Mouse (Mus musculus) heart, adult 18-20 months (tissue): ENCODE results near the gene Mxd1. TPM values are rescaled to one million over a fixed set of nuclear protein-coding genes. Genes with fewer than 3 reads are reported as not detected.

Source experiments
- DNase-seq, 2 experiments: peaks; one replicate each; pipeline ENCODE4 v3.0.0; 2021 to 2022; ENCODE audit warnings: mixed read lengths in 1 of 2
- long read RNA-seq, 2 experiments: library from polyadenylated mRNA; stranded (forward); transcript quantifications; one replicate each; pipeline ENCODE4 v2.0.0; 2021
- total RNA-seq, 2 experiments: library from RNA; stranded (reverse); gene quantifications; 2 replicates each; pipeline ENCODE4 v1.2.3; 2021

Gene Mxd1
- total RNA-seq = 1 to 10 TPM; 6.2 to 6.5 TPM
- long read RNA-seq, experiment 1, full-length matches to known transcripts = 3 of 5 reads
- long read RNA-seq, experiment 1, partial matches to known transcripts = 0 of 5 reads
- long read RNA-seq, experiment 1, other reads (novel, unspliced or antisense) = 2 of 5 reads
- long read RNA-seq, experiment 2, full-length matches to known transcripts = 1 of 3 reads
- long read RNA-seq, experiment 2, partial matches to known transcripts = 0 of 3 reads
- long read RNA-seq, experiment 2, other reads (novel, unspliced or antisense) = 2 of 3 reads

GRCm38 (mm10) chr6:86668580-86669239, at the start of gene Mxd1:
Gene Mxd1, minus strand, starts transcription at chr6:86669161.
- no peak for DNase-seq

DNA sequence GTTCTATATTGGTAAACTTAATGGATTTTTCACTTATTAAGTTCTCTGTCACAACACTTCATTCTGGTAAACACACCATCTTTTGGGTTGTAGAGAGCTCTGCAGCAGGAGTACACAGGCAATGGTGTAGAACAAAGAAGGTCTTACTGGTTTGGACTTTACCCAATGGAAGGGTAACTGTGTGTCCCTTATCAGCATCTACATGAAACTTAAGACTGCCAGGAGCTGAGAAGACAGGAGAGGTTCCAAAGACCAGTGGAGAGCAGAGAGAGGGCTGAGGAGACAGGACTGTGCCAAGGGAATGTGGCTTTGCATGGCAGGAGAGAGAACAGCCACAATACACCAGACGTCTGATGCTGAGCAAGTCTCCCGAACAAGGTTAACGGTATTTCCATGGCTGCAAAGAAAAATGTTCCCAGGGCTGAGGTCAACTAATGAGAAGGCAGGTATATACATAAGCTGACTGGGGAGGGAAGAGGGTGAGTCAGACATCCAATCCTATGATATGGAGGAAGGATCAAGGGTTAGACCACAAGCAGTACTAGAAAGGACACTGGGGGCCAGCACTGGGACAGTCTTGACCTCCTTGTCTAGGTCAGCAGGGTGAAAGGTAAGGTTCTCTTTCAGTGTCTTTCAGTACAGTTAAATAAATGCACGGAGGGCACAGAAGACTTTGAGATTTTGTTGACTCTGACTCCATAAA, 39.3 kb upstream of the Mxd1 start:
- DNase-seq = no peak

DNA sequence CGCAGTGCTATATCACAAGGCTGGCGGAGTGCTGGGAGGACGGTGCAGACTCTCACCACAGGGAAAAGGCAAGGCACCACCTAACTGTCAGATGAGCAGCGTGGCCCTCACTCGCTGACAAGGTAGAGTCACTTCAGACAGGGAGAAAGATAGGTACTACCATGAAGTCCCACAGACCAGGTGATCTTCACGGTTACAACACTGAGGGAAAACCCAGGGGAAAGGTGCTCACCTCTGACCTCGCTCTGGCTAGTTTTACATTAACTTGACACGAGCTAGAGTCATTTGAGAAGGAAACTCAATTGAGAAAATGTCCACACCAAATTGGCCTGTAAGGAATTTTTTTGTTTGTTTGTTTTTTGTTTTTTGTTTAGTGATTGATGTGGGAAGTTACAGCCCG, 33.6 kb upstream of the Mxd1 start:
- no peak for DNase-seq

- DNase-seq = no peak
Observed at GRCm38 (mm10) chr6:86697903-86698302, 28.9 kb upstream of the Mxd1 start.

DNA sequence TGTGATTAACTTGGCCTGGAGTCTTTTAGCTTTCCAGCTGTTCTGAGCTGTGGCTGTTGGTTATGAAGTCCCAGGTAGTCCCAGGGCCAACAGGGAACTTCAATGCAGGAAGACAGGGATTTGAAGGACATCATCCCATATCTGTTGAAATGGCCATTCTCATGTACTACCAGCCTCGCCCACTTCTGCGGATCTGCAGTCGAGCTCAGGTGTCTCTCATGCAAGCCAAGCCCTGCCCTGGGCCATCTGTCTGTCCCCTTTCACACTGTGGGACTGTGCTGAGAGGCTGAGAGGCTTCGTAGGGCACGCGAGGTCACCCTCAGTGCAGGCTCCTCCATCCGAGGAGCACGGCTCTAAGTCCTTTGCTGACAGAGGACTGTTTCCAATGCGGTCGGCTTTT, 27.3 kb upstream of the Mxd1 start:
- DNase-seq = no peak

DNA sequence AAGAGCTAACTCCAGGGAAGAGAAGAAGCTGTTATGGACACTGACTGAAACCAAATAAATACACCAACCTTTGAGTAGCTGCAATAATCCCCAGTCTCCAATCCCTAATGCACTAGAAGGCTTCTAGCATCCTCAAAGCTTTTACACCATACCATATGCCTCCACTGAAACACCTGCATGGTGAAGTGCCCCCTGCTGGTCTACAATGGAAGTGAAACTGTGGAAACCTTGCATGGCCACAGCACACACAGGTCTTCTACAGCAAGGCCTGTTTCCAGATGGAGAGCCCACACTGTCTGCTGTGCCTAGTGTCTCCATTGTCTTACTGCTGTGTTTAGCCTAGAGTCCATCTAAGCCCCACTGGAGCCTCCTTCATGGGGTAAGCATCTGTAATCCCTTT, 25.5 kb upstream of the Mxd1 start:
- DNase-seq = peak; percentile 18 to 75

DNA sequence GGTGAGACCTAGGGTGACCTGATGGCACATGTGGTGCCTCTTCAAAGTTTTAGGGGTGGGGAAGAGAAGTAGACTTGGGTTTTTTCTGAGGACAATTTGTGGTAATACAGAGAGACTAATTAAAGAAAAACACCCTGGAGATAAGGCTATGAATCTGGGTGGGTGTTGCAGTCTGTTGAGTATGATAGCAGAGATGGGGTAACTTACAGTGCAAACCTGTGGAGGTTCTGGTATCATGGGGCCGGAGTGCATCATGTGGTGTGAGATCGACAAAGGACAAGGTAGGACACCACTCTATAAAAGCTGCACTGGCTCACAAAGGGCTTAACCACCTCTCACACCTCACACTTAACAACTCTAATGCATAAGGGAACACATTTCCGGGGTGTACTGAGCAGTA, 20.7 kb upstream of the Mxd1 start:
- no peak for DNase-seq

DNA sequence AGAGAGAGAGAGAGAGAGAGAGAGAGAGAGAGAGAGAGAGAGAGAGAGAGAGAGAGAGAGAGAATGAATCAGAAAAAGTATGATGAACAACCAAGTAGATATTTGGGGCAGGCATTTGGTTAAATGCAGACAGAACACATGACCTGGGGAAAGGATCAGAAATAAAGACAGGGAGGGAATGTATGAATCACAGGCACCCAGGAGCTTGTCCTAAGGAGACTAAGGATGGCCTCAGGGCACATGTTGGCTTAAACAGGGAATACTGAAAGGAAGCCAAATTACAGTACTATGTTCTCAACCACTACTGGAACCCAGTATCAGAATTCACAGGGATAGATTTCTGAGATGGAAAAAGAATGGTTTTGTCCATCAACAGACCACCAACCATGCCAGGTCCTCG, 18.0 kb upstream of the Mxd1 start:
- DNase-seq = no peak

DNA sequence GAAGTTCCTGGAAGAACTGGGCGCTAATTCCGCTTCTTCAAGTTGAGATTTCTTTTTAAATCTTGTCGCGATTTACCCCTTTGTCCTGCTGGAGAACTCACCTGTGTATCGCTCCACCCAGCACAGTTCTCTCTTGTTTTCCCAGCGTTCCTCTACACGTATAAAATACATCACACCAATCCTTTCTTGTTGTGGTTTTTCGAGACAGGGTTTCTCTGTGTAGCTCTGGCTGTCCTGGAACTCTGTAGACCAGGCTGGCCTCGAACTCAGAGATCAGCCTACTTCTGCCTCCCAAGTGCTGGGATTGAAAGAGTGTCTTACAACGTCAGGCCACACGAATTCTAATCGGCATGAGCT, 15.7 kb upstream of the Mxd1 start:
- DNase-seq = no peak

DNA sequence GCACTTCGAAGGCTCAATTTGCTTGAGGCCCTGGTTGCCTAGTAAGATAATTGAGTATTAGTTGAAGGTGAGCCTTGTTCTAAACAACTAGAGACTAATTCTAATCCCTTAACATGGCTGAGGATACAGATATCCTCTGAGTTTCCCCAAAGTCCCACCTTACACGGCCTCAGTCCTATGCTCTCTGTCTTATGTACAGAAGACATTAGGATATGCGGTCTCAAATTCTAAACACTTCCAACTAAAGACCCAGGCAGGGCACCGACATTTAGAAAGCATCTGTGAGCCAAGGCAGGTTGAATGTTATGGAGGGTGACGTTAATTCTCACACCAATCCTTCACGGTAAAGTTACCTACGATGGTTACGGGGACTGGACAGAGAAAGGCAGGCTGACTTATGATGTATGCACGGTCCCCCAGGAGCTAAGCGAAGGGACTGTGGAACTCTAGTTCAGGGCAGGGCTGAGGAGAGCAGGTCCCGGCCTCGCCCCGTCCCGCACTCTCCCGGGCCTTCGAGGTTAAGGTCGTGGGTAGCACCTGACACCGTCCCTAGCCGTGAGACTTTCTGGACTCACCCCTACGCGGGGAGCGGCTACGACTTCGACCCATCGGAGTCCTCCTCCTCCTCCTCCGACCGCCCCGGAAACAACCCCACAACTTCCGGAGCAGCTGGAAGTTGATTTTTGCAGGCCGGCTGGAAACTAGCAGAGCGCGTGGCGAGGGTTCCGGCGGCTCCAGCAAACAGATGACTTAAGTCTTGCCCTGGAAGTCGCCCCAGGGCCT, 15.1 kb upstream of the Mxd1 start, which contains the start of gene Snrnp27:
TSS of gene Snrnp27 (minus strand) at position 651 of the 783 bp plus-strand sequence.
- DNase-seq = peak; percentile 93 to 96

DNA sequence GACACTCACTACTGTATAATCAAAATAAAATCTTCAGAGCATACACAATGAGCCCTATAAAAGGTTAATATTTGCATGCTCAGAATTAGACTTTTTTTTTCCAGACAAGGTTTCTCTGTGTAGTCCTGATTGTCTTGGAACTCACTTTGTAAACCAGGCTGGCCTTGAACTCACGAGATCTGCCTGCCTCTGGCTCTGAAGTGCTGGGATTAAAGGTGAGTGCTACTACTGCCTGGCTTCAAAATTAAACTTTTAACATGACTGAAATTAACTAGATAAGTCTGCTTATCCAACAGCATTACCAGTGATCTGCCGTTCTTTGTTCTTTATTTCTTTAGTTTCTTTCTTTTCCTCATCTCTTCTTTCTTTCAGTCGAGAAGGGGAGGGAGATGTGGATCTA, 12.3 kb upstream of the Mxd1 start:
- no peak for DNase-seq

DNA sequence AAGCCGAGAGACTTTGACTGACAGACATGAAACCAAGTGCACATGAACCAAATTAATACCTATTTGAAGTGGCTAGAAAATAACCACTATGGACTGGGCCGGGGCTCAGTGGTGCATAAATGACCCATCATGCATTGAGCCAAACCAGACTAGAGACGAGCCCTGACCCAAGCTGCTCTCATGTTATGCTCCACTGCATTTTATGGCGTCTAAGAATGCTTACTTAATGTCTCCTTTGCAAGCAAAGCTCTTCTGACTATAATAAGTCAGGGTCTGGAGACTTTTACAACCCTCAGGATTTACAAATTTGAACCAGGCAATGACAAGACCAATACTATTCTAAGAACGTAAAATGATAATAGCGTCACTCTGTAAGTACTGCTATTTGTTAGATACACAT, 9.4 kb upstream of the Mxd1 start:
- no peak for DNase-seq

DNA sequence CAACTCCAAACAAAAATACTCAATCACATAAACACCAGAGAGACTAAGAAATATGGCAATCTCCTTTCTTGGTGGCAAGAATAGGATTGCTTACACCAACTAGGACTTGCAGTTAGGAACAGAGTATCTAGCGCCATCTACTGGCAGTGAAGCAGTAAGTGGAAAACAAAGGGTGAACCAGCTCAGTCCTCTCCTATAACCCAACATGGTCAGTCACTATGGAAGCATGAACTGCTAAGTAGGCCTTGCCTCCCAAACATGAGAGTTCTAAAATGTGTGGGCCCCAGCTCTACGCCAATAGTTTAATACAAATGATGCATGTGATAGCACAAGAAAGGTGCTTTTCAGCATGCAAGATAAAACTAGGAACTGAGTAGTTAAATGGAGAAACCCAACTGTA, 1.9 kb upstream of the Mxd1 start:
- peak; percentile 78 to 79 for DNase-seq

DNA sequence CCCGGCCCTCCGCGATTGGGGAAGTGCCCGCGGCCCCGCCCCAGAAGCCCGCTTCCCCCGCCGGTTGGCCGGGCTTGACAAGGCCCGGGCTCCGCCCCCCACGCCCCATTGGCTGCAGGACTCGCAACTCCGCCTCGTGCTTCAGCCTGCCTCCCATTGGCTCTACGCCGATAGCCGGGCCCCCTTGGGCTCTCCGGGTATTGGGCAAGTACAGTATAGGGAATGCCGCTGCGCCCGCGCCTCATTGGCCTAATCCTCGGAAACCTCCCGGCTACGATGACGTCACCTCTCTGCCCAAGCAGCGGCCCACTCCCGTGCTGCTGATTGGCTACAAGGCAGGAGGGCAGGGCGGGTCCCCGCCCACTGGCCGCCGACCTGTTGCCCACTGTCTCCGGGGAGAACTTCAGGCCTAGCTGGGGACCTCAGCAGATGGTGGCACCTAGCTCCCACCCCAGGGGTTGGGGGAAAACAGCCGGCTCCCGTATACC, 323 bp upstream of the Mxd1 start:
- peak; percentile 99 to 100 for DNase-seq

- DNase-seq = no peak
Observed at GRCm38 (mm10) chr6:86667061-86667460, 1.9 kb downstream of the Mxd1 start.

DNA sequence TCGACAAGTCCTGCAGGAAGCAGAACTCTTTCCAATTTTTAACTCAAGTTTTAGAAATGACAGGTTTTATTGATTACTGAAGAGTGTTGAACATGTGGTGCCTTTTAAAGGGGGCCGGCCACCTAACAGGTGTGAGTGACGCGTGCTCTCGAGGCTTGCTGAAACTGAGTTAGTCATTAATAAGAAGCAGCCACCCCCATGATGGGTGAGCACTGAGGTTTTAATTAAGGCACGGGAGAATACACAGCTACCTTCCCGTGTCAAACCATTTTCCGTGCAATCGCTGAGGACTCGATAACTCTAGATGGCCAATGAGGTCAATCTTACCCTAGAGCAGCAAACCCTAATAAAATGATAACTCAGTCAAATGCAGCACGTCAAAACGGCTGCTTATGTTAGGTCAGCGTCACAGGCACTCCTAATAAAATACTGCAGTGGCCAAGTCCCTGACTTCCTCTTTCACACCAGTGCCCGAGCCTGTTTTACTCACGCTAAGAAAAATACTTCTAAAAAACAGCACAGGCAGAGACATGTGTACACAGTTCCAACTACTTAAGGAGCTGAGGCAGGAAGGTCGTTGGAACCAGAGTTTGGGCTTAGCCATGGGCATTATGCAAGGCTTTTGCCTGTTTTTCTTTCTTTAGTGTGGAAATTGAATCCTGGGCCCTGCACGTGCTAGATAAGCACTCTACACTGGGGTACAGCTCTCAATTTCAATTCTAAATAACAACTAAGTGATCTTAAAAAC, 3.2 kb downstream of the Mxd1 start:
- peak in 1 of 2 experiments; percentile 14 for DNase-seq

DNA sequence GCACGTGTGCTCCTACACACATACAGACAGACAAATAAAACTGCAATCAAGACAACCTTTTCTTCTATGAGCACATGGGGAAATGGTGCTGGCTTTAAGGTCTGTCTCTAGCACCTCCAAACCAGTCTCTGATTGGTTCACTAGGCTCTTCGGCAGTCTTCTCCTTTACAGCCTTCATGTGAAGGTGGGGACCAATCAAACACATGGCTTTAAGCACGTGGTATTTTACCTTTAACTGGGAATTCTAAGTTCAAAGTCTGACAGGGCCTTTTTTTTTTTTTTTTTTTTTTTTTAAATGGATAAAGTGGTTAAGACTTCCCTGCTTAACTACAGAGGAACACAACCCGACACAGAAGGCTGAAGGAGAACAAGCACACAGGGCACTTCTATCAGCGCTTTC, 3.9 kb downstream of the Mxd1 start:
- no peak for DNase-seq

DNA sequence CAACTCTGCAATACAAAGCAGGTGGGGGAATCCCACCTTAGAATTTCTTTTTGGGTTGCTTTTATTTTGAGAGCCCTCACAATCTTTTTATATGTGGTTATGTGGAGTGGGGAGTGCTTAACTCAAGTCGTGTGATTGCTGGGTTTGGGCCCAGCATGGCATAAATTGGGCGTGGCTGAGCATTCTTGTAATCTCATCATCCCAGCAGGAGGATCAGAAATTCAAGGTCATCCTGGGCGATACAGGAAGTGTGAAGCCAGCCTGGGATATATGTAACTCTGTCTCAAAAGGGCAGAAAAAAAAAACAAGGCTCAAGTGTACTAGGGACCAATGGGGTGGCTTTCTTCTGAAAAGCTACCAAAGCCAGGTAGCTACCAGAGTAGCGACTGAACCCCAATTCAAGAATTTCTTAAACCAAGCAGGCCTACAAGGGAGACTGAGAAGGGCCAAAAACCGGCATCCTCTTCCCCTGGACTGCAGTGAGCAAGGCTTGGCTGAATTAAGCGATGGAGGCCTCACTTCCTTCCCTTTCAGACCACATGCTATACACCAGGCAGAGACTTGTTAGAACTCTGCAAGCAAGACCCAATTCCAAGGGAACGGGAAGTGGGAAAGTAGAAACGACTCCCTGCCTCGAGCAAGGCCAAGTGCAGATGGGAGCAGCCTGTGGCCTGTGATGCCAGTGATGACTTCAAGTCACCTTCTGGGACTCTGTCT, 8.6 kb downstream of the Mxd1 start:
- DNase-seq = peak in 1 of 2 experiments; percentile 18

DNA sequence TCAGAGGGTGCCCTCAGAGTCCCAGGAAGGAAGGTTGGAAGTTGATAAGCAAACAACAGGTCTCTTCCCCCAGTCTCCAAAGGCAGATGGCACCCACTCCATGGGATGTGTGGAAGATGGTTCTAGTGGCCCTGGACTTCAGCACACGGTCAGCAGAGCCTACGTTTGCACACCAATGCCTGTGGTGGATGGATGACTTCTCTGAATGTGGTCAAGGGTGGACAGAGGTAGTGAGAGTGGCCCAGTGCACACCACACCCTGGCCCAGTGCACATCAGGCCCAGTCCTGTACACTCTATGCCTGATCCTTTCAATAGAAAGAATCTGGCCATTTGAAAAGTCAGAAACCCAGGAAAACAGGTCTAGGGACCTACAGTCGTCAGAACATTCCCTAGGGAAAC, 10.5 kb downstream of the Mxd1 start:
- no peak for DNase-seq

- no peak for DNase-seq
Observed at GRCm38 (mm10) chr6:86654270-86654916, 14.6 kb downstream of the Mxd1 start.

- DNase-seq = no peak
Observed at GRCm38 (mm10) chr6:86653026-86653425, 15.9 kb downstream of the Mxd1 start.
